Mouse (Mus musculus) forebrain, embryonic 12.5 days (tissue): ENCODE results near the gene Sumo2. TPM values are rescaled to one million over a fixed set of nuclear protein-coding genes. Genes with fewer than 3 reads are reported as not detected.
"Not testable (repeated sequence)": the region's sequence is repeated elsewhere in the genome, so short reads cannot be mapped to it uniquely, and the experiment has no call there.

Source experiments
- ATAC-seq: fragments of 200-750 bp; cut with Nextera tagmentation; 2 replicates; pipeline ENCODE4 v1.8.0; 2017; ENCODE audit warnings: moderate TSS enrichment; ENCODE audit not compliant: low FRiP score
- H3K27ac ChIP-seq: fragments of 300-500 bp; sonication (generic); 2 replicates; pipeline ENCODE4 v1.5.1; 2016; ENCODE audit warnings: mild to moderate bottlenecking
- H3K27me3 ChIP-seq: fragments of 300-500 bp; sonication (generic); 2 replicates; pipeline ENCODE4 v1.6.1; 2016; ENCODE audit warnings: mild to moderate bottlenecking
- H3K36me3 ChIP-seq: fragments of 300-500 bp; sonication (generic); replicated peaks from 2 replicates; pipeline ENCODE4 v1.6.1; 2016; ENCODE audit warnings: mild to moderate bottlenecking
- H3K4me1 ChIP-seq: fragments of 300-500 bp; sonication (generic); 2 replicates; pipeline ENCODE4 v1.6.1; 2016
- H3K4me2 ChIP-seq: fragments of 300-500 bp; sonication (generic); 2 replicates; pipeline ENCODE4 v1.6.1; 2016; ENCODE audit warnings: mild to moderate bottlenecking, moderate library complexity
- H3K4me3 ChIP-seq: fragments of 300-500 bp; sonication (generic); replicated peaks from 2 replicates; pipeline ENCODE4 v1.5.1; 2016; ENCODE audit warnings: mild to moderate bottlenecking
- H3K9ac ChIP-seq: fragments of 300-500 bp; sonication (generic); 2 replicates; pipeline ENCODE4 v1.6.1; 2016; ENCODE audit warnings: mild to moderate bottlenecking
- H3K9me3 ChIP-seq: fragments of 300-500 bp; sonication (generic); 2 replicates; pipeline ENCODE4 v1.6.1; 2016
- WGBS: fragments of 180-500 bp; shearing (Covaris S2); methylation state at CpG from one replicate; pipeline ENCODE4 v1.1.7; 2016; 5-methylcytosine and 5-hydroxymethylcytosine counted together
- polyA plus RNA-seq: library from polyadenylated mRNA; unstranded; fragments of >200 nt; fragmentation: Nextera tagmentation; extraction: Ambion mirVana; gene quantifications from 2 replicates; pipeline ENCODE4 v1.2.1, GENCODE M21; 2016

The Sumo2 gene
- polyA plus RNA-seq, 1 experiment from 2014 or later: 1,474 TPM

GRCm38 (mm10) chr11:115538045-115538444 is 2.0 kb upstream of the Sumo2 start:
- H3K27me3 ChIP-seq: 0 out of 2 replicates have a peak, but pooled peaks cover 2% of the 10 kb centered on the region
- ATAC-seq: no peak
- no peak overlapping the region for H3K4me3 ChIP-seq
- no peak overlapping the region for H3K9ac ChIP-seq
- H3K36me3 ChIP-seq: peaks cover 12% of the 10 kb centered on the region
- no peaks in the 10 kb centered on the region for H3K9me3 ChIP-seq
- H3K4me1 ChIP-seq: peaks cover 15% of the 10 kb centered on the region
- H3K4me2 ChIP-seq: no peak overlapping the region
- no peak overlapping the region for H3K27ac ChIP-seq
- 67% methylated on average over 2 of the region's 2 CpGs for WGBS

GRCm38 (mm10) chr11:115536856-115537568 is 936 bp upstream of the Sumo2 start:
- Histone ChIP-seq H3K4me2 (peak overlapping the region; percentile 74), H3K9ac (no peak overlapping the region), H3K27me3 (no peaks in the 10 kb centered on the region), H3K4me3 (peak overlapping the region; percentile 96), H3K36me3 (peaks cover 22% of the 10 kb centered on the region), H3K27ac (peak overlapping the region; percentile 100), H3K4me1 (peaks cover 15% of the 10 kb centered on the region), H3K9me3 (no peaks in the 10 kb centered on the region)
- no peak for ATAC-seq
- WGBS: 88% methylated on average over 10 of the region's 10 CpGs

GRCm38 (mm10) chr11:115535401-115536037 is 557 bp downstream of the Sumo2 start:
- under 1% methylated on average over 72 of the region's 84 CpGs for WGBS
- H3K4me1 ChIP-seq: peaks cover 15% of the 10 kb centered on the region
- ATAC-seq: peak; percentile 73

GRCm38 (mm10) chr11:115534759-115535371 is 1.2 kb downstream of the Sumo2 start:
- H3K36me3 ChIP-seq: peaks cover 39% of the 10 kb centered on the region
- H3K27me3 ChIP-seq: no peaks in the 10 kb centered on the region
- peak overlapping the region; percentile 100 for H3K27ac ChIP-seq
- H3K4me1 ChIP-seq: peaks cover 15% of the 10 kb centered on the region
- H3K9ac ChIP-seq: peak overlapping the region; percentile 98
- peak overlapping the region; percentile 74 for H3K4me2 ChIP-seq
- no peak for ATAC-seq
- peak overlapping the region; percentile 96 for H3K4me3 ChIP-seq
- 10% methylated on average over 11 of the region's 11 CpGs for WGBS
- no peaks in the 10 kb centered on the region for H3K9me3 ChIP-seq

More at GRCm38 (mm10) chr11:115535401-115536037, 557 bp downstream of the Sumo2 start:
- H3K9me3 ChIP-seq: no peaks in the 10 kb centered on the region
- no peaks in the 10 kb centered on the region for H3K27me3 ChIP-seq
- peak overlapping the region; percentile 98 for H3K9ac ChIP-seq
- H3K4me2 ChIP-seq: peak overlapping the region; percentile 74
- H3K4me3 ChIP-seq: peak overlapping the region; percentile 96
- peak overlapping the region; percentile 100 for H3K27ac ChIP-seq
- H3K36me3 ChIP-seq: peaks cover 33% of the 10 kb centered on the region

GRCm38 (mm10) chr11:115526446-115526845 is 9.6 kb downstream of the Sumo2 start:
- H3K9me3 ChIP-seq, ATAC-seq, H3K4me3 ChIP-seq, H3K4me2 ChIP-seq, H3K4me1 ChIP-seq, H3K27me3 ChIP-seq, H3K27ac ChIP-seq, H3K9ac ChIP-seq: not testable (repeated sequence)
- peaks cover 79% of the 10 kb centered on the region for H3K36me3 ChIP-seq
- 88% methylated on average over 3 of the region's 3 CpGs for WGBS

GRCm38 (mm10) chr11:115522703-115523102 is 13.4 kb downstream of the Sumo2 start:
- H3K4me1 ChIP-seq: no peaks in the 10 kb centered on the region
- ATAC-seq: no peak
- no peaks in the 10 kb centered on the region for H3K27me3 ChIP-seq
- peaks cover 49% of the 10 kb centered on the region for H3K36me3 ChIP-seq
- no peak overlapping the region for H3K4me2 ChIP-seq
- WGBS: 86% methylated on average over 2 of the region's 2 CpGs
- H3K9me3 ChIP-seq: no peaks in the 10 kb centered on the region
- H3K27ac ChIP-seq: no peak overlapping the region
- no peak overlapping the region for H3K9ac ChIP-seq
- H3K4me3 ChIP-seq: no peak overlapping the region

GRCm38 (mm10) chr11:115522238-115522637 is 13.8 kb downstream of the Sumo2 start:
- Histone ChIP-seq H3K4me3 (no peak overlapping the region), H3K9me3 (no peaks in the 10 kb centered on the region), H3K4me2 (no peak overlapping the region), H3K4me1 (no peaks in the 10 kb centered on the region), H3K36me3 (peaks cover 44% of the 10 kb centered on the region), H3K27me3 (no peaks in the 10 kb centered on the region), H3K9ac (no peak overlapping the region), H3K27ac (no peak overlapping the region)
- ATAC-seq: no peak
- WGBS: 90% methylated on average over 2 of the region's 2 CpGs

- Histone ChIP-seq H3K9ac (no peak overlapping the region), H3K27me3 (no peaks in the 10 kb centered on the region), H3K27ac (no peak overlapping the region), H3K36me3 (peaks cover 32% of the 10 kb centered on the region), H3K4me1 (no peaks in the 10 kb centered on the region), H3K4me3 (no peak overlapping the region), H3K9me3 (no peaks in the 10 kb centered on the region), H3K4me2 (no peak overlapping the region)
- WGBS: 86% methylated on average over 4 of the region's 4 CpGs
- ATAC-seq: no peak
These were observed 15.0 kb downstream of the Sumo2 start for GRCm38 (mm10) chr11:115521080-115521479.

GRCm38 (mm10) chr11:115520218-115520617 is 15.9 kb downstream of the Sumo2 start:
- Histone ChIP-seq H3K4me1 (no peaks in the 10 kb centered on the region), H3K27ac (no peak overlapping the region), H3K4me3 (no peak overlapping the region), H3K9ac (no peak overlapping the region), H3K9me3 (no peaks in the 10 kb centered on the region), H3K4me2 (no peak overlapping the region), H3K27me3 (no peaks in the 10 kb centered on the region), H3K36me3 (peaks cover 24% of the 10 kb centered on the region)
- no peak for ATAC-seq
- 70% methylated on average over 2 of the region's 2 CpGs for WGBS

- Histone ChIP-seq H3K9ac (no peak overlapping the region), H3K4me2 (no peak overlapping the region), H3K9me3 (no peaks in the 10 kb centered on the region), H3K36me3 (peaks cover 17% of the 10 kb centered on the region), H3K4me3 (no peak overlapping the region), H3K4me1 (peaks cover 3% of the 10 kb centered on the region; the same call in 1 of the 2 replicates), H3K27me3 (no peaks in the 10 kb centered on the region), H3K27ac (no peak overlapping the region)
- ATAC-seq: no peak
- 93% methylated on average over 3 of the region's 3 CpGs for WGBS
These were observed 16.5 kb downstream of the Sumo2 start for GRCm38 (mm10) chr11:115519581-115519980.

GRCm38 (mm10) chr11:115518693-115519092 is 17.4 kb downstream of the Sumo2 start:
- ATAC-seq: no peak
- Histone ChIP-seq H3K27ac (no peak overlapping the region), H3K36me3 (peaks cover 10% of the 10 kb centered on the region), H3K9me3 (no peaks in the 10 kb centered on the region), H3K4me3 (no peak overlapping the region), H3K4me1 (peaks cover 3% of the 10 kb centered on the region; the same call in 1 of the 2 replicates), H3K4me2 (no peak overlapping the region), H3K27me3 (no peaks in the 10 kb centered on the region), H3K9ac (no peak overlapping the region)
- WGBS: 82% methylated on average over 9 of the region's 9 CpGs

GRCm38 (mm10) chr11:115516942-115517341 is 19.1 kb downstream of the Sumo2 start:
- Histone ChIP-seq H3K9me3 (no peaks in the 10 kb centered on the region), H3K4me2 (no peak overlapping the region), H3K27ac (no peak overlapping the region), H3K36me3 (peaks cover under 1% of the 10 kb centered on the region), H3K4me1 (peaks cover 10% of the 10 kb centered on the region), H3K9ac (no peak overlapping the region), H3K27me3 (no peaks in the 10 kb centered on the region), H3K4me3 (no peak overlapping the region)
- WGBS: 89% methylated on average over 5 of the region's 5 CpGs
- no peak for ATAC-seq
